In the genomic region with DNA sequence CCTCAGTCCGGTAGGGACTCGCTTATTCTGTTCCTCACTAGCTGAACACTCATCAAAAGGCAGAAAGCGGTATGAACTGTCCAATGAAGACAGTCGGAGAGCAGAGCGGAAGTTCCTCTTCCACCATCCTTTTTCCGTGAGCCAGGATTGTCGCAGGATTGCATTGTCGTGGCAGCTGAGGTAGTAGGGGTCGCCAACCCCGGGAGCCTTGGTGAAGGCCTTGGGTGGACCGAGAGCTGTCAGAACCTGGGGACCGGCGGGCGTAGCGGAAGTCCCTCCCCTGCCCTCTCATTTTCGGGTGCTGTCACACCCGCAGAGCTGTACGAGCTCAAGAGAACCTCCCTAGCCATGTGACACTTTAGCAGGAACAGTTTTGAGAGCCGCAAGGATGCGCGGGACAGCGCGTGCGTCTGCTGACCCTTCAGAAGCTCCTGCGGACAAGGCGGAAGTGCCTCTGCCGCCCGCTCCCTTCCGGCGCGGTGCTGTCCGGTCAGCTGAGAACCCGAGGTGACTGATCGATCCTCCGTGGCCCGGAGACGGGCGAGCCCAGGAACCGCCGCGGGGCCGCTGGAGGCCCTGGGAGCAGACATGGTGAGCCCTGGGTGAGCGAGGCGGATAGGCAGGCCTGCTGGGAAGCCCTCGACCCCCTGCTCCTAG, we compare ENCODE assay signal across 8 mouse cellular contexts. TPM values are rescaled to one million over a fixed set of nuclear protein-coding genes. Genes with fewer than 3 reads are reported as not detected.
DNase-seq lines count a peak whose midpoint lies in the region; ATAC-seq and TF ChIP-seq lines count a peak whose summit lies in the region.

Zfp709 (plus strand) TSS at position 402 of the 657 bp plus-strand sequence.

- DNase-seq in c-Kit-positive CD71-negative TER-119-negative erythroid progenitor cells, embryonic 14.5 days (ENCODE audit: low read depth): peak; percentile 35
- peak; percentile 46 for DNase-seq in fibroblast of lung, adult 2 months (ENCODE audit: low read depth)
- DNase-seq in kidney, postnatal 10 days: peak; percentile 75
- peak; percentile 76 for DNase-seq in liver, embryonic 11.5 days (ENCODE audit: low spot score)
- peak; percentile 60 to 82 for DNase-seq in spleen, postnatal 4 days (ENCODE audit: low spot score in 2 of 2)

- 6% methylated on average over 45 of the region's 45 CpGs for WGBS in heart, embryonic 13.5 days
- 4% methylated on average over 45 of the region's 45 CpGs for WGBS in liver, embryonic 11.5 days

- peaks cover 21% of the 10 kb centered on the region for H3K9me3 ChIP-seq in heart, embryonic 13.5 days
- H3K9me3 ChIP-seq in liver, embryonic 11.5 days (ENCODE audit: control insufficient read depth, low read length): peaks cover 11% of the 10 kb centered on the region; the same call in 1 of the 2 replicates

- H3K27ac ChIP-seq in heart, embryonic 13.5 days (replicated peaks): peak within 1 kb of the TSS; percentile 68
- H3K27ac ChIP-seq in liver, embryonic 11.5 days (ENCODE audit: low read depth, low read length): peak within 1 kb of the TSS; percentile 67

- peak within 1 kb of the TSS; percentile 92 for H3K4me2 ChIP-seq in heart, embryonic 13.5 days
- H3K4me2 ChIP-seq in liver, embryonic 11.5 days: peak within 1 kb of the TSS; percentile 93
- peak within 1 kb of the TSS; percentile 51 for H3K4me2 ChIP-seq in myocyte (ENCODE audit: low read depth)

- H3K4me1 ChIP-seq in heart, embryonic 13.5 days: peaks cover 9% of the 10 kb centered on the region; the same call in 1 of the 2 replicates
- no peaks in the 10 kb centered on the region for H3K4me1 ChIP-seq in liver, embryonic 11.5 days (replicated peaks; ENCODE audit: control insufficient read depth, insufficient read depth, low read length)

- H3K79me2 ChIP-seq in myocyte (ENCODE audit: control insufficient read depth, insufficient read depth): no peaks in the 10 kb centered on the region

- peak; percentile 85 for ATAC-seq in CD4-positive, CD25-positive, alpha-beta regulatory T cell, adult 4 months
- ATAC-seq in heart, embryonic 13.5 days (ENCODE audit: extremely low read depth, insufficient number of reproducible peaks, low FRiP score, low TSS enrichment): peak; percentile 79
- peak; percentile 90 for ATAC-seq in liver, embryonic 11.5 days (replicated peaks; ENCODE audit: low FRiP score)

- peaks cover 25% of the 10 kb centered on the region for H3K36me3 ChIP-seq in heart, embryonic 13.5 days
- peaks cover 14% of the 10 kb centered on the region for H3K36me3 ChIP-seq in liver, embryonic 11.5 days (ENCODE audit: control insufficient read depth, insufficient read depth, low read length)
- H3K36me3 ChIP-seq in myocyte (ENCODE audit: control insufficient read depth, insufficient read depth): no peaks in the 10 kb centered on the region

- no peak within 1 kb of the TSS for H3ac ChIP-seq in myocyte (ENCODE audit: control insufficient read depth, insufficient read length)

- TF ChIP-seq POLR2A in myocyte (IDR thresholded peaks at IDR 0.05; ENCODE audit: insufficient read length, low read depth): peak; percentile 33

- H3K9ac ChIP-seq in heart, embryonic 13.5 days: peak within 1 kb of the TSS; percentile 90
- H3K9ac ChIP-seq in liver, embryonic 11.5 days (ENCODE audit: low read depth, low read length): peak within 1 kb of the TSS; percentile 88

- 0 out of 2 replicates have a peak, but pooled peaks cover 2% of the 10 kb centered on the region for H3K27me3 ChIP-seq in heart, embryonic 13.5 days (replicated peaks)
- H3K27me3 ChIP-seq in liver, embryonic 11.5 days (replicated peaks; ENCODE audit: control insufficient read depth, insufficient read depth, low read length): no peaks in the 10 kb centered on the region
- no peaks in the 10 kb centered on the region for H3K27me3 ChIP-seq in myocyte (ENCODE audit: control insufficient read depth, insufficient read depth, insufficient read length)

- H3K4me3 ChIP-seq in heart, embryonic 13.5 days: peak within 1 kb of the TSS; percentile 73
- H3K4me3 ChIP-seq in liver, embryonic 11.5 days (ENCODE audit: low read depth, low read length): peak within 1 kb of the TSS; percentile 73
- peak within 1 kb of the TSS; percentile 17 for H3K4me3 ChIP-seq in myocyte

TF ChIP-seq in myocyte, 11 proteins besides CTCF, POLR2A, EP300 and RAD21:
- no peak for TF ChIP-seq POLR2AphosphoS2 (IDR thresholded peaks at IDR 0.05; ENCODE audit: insufficient read length, low read depth)
- no peak for TF ChIP-seq CEBPB (IDR thresholded peaks at IDR 0.05; ENCODE audit: insufficient read depth, poor library complexity, severe bottlenecking)
- TF ChIP-seq SRF (IDR thresholded peaks at IDR 0.05; ENCODE audit: control insufficient read depth, insufficient read length, low read depth): no peak
- TF ChIP-seq MYOD1 (IDR thresholded peaks at IDR 0.05; ENCODE audit: control insufficient read depth in 1 of 3, insufficient read length in 2 of 3, low read depth in 2 of 3): no peak
- no peak for TF ChIP-seq TCF12 (IDR thresholded peaks at IDR 0.05; ENCODE audit: insufficient read depth, poor library complexity, severe bottlenecking)
- TF ChIP-seq E2F4 (IDR thresholded peaks at IDR 0.05; ENCODE audit: insufficient read depth): no peak
- TF ChIP-seq TCF3 (IDR thresholded peaks at IDR 0.05; ENCODE audit: insufficient read length, low read depth): no peak
- no peak for TF ChIP-seq REST (IDR thresholded peaks at IDR 0.05; ENCODE audit: insufficient read depth, insufficient read length)
- TF ChIP-seq MAX (IDR thresholded peaks at IDR 0.05; ENCODE audit: low read depth): no peak
- TF ChIP-seq USF1 (IDR thresholded peaks at IDR 0.05; ENCODE audit: low read depth): no peak
- TF ChIP-seq MYOG (IDR thresholded peaks at IDR 0.05; ENCODE audit: control insufficient read depth in 1 of 3, insufficient read depth in 1 of 3, insufficient read length in 2 of 3, low read depth in 2 of 3): no peak

RNA-seq across cellular contexts. Expression of gene Zfp709, which starts in this region (rescaled TPM):
- 1 to 10 TPM; 4.8 to 5.3 TPM for polyA plus RNA-seq in CD4-positive, CD25-positive, alpha-beta regulatory T cell, adult 4 months (2017; shearing (Covaris generic))
- polyA plus RNA-seq in heart, embryonic 13.5 days (2015; fragmentation: Nextera tagmentation; extraction: Ambion mirVana): 3.4 and 4.0 TPM in 2 replicates
- polyA plus RNA-seq in liver, embryonic 11.5 days (2014; fragmentation: Nextera tagmentation; extraction: Ambion mirVana): 3.9 and 4.2 TPM in 2 replicates
- polyA plus RNA-seq in myocyte (2012; fragmentation: generic; extraction: Trizol): 0.31 TPM

Comparison
In these comparisons a context has a peak if more than half of its experiments do, and no peak if none do; other contexts are left out.
1. Peak in every context shown above with its lines: DNase-seq, ATAC-seq, H3K4me3 ChIP-seq and H3K27ac ChIP-seq.
2. H3K4me3 ChIP-seq: peak in every context shown above with its lines; median percentile 73 in heart, embryonic 13.5 days; 73 in liver, embryonic 11.5 days; 17 in myocyte.